Mouse (Mus musculus): ENCODE results near the gene Cdh24. TPM values are rescaled to one million over a fixed set of nuclear protein-coding genes. Genes with fewer than 3 reads are reported as not detected.

Gene Cdh24
- polyA plus RNA-seq, 1 experiment from 2014 or later = 4.8 TPM

DNA sequence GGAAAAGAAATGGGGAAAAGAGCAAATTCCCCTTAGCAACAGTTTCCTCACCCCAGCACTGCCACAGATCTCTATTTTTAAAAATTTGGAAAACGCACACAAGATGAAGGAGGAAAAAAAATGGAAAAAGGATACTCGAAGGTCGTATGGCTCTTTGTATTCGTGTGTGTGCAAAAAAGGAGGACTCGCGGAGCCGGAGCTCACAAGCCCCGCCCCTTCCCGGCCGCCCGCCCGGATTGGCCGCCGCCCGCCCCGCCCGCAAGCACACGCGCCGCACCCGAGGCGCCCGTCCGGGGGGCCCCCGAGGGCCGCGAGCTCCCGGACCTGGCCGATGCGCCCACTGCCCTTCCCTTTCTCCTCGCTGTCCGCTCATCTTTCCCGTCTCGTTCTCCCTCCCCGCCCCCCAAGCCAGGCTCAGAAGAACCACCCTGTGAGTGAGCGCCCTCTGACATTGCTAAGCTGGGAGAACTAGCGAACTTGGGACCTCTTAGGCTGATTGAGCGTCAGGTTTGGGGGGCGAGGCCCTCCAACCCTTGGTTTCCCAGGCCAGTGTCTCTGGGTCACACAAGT lies 35.3 kb downstream of the Cdh24 start, which contains the start of gene 4931414P19Rik:
4931414P19Rik (minus strand) TSS at position 242 of the 570 bp plus-strand sequence.
- peak; percentile 87 for DNase-seq (ENCODE audit: low spot score)
- Histone ChIP-seq H3K36me3 (ENCODE audit: control insufficient read depth, insufficient read depth, low read length) (no peaks in the 10 kb centered on the region), H3K4me1 (ENCODE audit: control insufficient read depth, insufficient read depth, low read length) (0 out of 2 replicates have a peak, but pooled peaks cover 9% of the 10 kb centered on the region), H3K4me2 (ENCODE audit: low read length) (peak within 1 kb of the TSS; percentile 53), H3K4me3 (ENCODE audit: low read depth, low read length) (peak within 1 kb of the TSS; percentile 40), H3K9ac (ENCODE audit: low read length) (peak within 1 kb of the TSS; percentile 59), H3K27ac (ENCODE audit: low read depth, low read length) (peak within 1 kb of the TSS; percentile 31; the same call in 1 of the 2 replicates), H3K27me3 (replicated peaks; ENCODE audit: control insufficient read depth, insufficient read depth, low read length) (no peaks in the 10 kb centered on the region), H3K9me3 (replicated peaks; ENCODE audit: control insufficient read depth, low read length) (no peaks in the 10 kb centered on the region)
- ATAC-seq = peak; percentile 38
- WGBS = 1% methylated on average over 22 of the region's 39 CpGs

DNA sequence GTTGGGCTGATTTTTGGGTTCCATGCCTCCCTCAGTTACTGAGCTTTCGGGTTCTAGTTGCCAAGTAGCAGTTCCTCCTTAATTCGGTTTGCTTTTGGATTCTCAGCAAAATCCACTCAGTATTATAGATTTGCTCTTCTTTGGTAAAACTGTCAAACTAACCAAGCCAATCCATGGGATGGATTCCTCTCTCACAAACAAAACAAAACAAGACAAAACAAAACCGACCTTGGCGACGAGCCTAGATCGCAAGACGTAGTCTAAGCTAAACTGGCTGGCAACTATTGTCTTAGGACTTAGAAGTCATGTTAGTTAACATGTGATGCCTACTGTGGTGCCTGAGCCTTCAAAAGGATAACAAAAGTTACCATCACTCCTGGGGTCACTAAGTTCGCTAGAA lies 37.5 kb downstream of the Cdh24 start:
- H3K36me3 ChIP-seq (ENCODE audit: control insufficient read depth, insufficient read depth, low read length) = no peaks in the 10 kb centered on the region
- H3K4me1 ChIP-seq (ENCODE audit: control insufficient read depth, insufficient read depth, low read length) = 0 out of 2 replicates have a peak, but pooled peaks cover 9% of the 10 kb centered on the region
- no peaks in the 10 kb centered on the region for H3K9me3 ChIP-seq (replicated peaks; ENCODE audit: control insufficient read depth, low read length)
- no peaks in the 10 kb centered on the region for H3K27me3 ChIP-seq (replicated peaks; ENCODE audit: control insufficient read depth, insufficient read depth, low read length)
- peak overlapping the region; percentile 76; the same call in 1 of the 2 replicates for H3K27ac ChIP-seq (ENCODE audit: low read depth, low read length)
- H3K4me2 ChIP-seq (ENCODE audit: low read length) = peak overlapping the region; percentile 43
- DNase-seq (ENCODE audit: low spot score) (no peak), ATAC-seq (no peak)
- 81% methylated on average over 8 of the region's 8 CpGs for WGBS
- H3K4me3 ChIP-seq (ENCODE audit: low read depth, low read length) = peak overlapping the region; percentile 51
- no peak overlapping the region; the same call in 1 of the 2 replicates for H3K9ac ChIP-seq (ENCODE audit: low read length)

DNA sequence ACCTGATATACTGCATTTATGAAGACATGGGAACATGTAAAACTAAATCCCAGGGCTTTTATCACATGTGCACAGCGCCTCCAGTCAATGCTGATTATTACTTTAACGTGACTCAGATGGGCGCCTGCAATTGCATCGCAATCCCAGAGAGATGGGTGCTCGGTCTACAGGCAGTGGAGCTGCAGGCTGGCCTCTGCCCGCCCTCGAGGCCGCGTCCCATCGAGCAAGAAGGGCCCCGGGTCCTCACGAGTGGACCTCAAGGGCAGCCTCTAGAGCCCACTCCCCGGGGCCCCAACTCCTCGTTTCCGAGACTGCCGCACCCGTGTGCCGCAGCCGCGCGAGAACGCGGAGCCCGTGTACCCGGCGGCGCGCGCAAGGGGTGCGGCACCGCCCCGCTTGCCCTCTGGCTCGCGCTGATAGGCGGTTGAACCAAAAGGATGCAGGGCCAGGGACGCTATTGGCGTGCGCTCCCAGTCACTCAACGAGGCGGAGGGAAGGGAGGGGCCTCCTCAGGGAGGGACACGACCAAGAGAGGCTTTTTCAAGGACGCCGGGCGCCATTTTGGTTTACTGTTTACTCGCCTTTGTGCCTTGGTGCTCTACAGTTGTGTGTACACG lies 38.0 kb downstream of the Cdh24 start:
- under 1% methylated on average over 46 of the region's 46 CpGs for WGBS
- ATAC-seq = peak; percentile 99
- peak; percentile 99 for DNase-seq (ENCODE audit: low spot score)

DNA sequence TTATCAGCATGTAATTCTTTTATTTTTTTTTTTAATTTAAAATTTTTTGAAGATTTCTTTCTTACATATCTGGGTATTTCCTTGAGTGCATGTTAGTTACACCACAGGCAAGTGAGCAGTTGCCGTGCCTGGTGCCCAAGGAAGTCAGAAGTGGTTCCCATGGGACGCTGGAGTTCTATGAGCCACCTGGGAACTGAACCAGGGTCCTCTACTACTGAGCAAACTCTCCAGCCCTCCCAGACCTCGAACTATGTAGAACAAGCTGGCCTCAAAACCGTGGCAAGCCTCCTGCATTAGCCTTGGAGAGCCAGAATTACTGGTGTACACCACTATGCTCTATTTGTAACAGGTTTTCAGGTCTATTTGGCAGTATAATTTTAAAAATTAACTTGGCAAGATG lies 38.6 kb downstream of the Cdh24 start:
- peak overlapping the region; percentile 43 for H3K4me2 ChIP-seq (ENCODE audit: low read length)
- peak overlapping the region; percentile 51 for H3K4me3 ChIP-seq (ENCODE audit: low read depth, low read length)
- no peak for DNase-seq (ENCODE audit: low spot score)
- H3K27ac ChIP-seq (ENCODE audit: low read depth, low read length) = peak overlapping the region; percentile 92; the same call in 1 of the 2 replicates
- H3K36me3 ChIP-seq (ENCODE audit: control insufficient read depth, insufficient read depth, low read length) = no peaks in the 10 kb centered on the region
- H3K9me3 ChIP-seq (replicated peaks; ENCODE audit: control insufficient read depth, low read length) = no peaks in the 10 kb centered on the region
- H3K27me3 ChIP-seq (replicated peaks; ENCODE audit: control insufficient read depth, insufficient read depth, low read length) = no peaks in the 10 kb centered on the region
- 0 out of 2 replicates have a peak, but pooled peaks cover 9% of the 10 kb centered on the region for H3K4me1 ChIP-seq (ENCODE audit: control insufficient read depth, insufficient read depth, low read length)
- peak overlapping the region; percentile 73 for H3K9ac ChIP-seq (ENCODE audit: low read length)
- peak; percentile 18 for ATAC-seq
- 47% methylated on average over 4 of the region's 4 CpGs for WGBS

More for the DNA sequence above, 38.0 kb downstream of the Cdh24 start:
- Histone ChIP-seq H3K27ac (ENCODE audit: low read depth, low read length) (peak overlapping the region; percentile 92), H3K4me3 (ENCODE audit: low read depth, low read length) (peak overlapping the region; percentile 51), H3K27me3 (replicated peaks; ENCODE audit: control insufficient read depth, insufficient read depth, low read length) (no peaks in the 10 kb centered on the region), H3K9ac (ENCODE audit: low read length) (peak overlapping the region; percentile 73), H3K4me1 (ENCODE audit: control insufficient read depth, insufficient read depth, low read length) (0 out of 2 replicates have a peak, but pooled peaks cover 9% of the 10 kb centered on the region), H3K9me3 (replicated peaks; ENCODE audit: control insufficient read depth, low read length) (no peaks in the 10 kb centered on the region), H3K4me2 (ENCODE audit: low read length) (peak overlapping the region; percentile 43), H3K36me3 (ENCODE audit: control insufficient read depth, insufficient read depth, low read length) (no peaks in the 10 kb centered on the region)

GRCm38 (mm10) chr14:54601601-54602000 lies 39.6 kb downstream of the Cdh24 start:
- DNase-seq (ENCODE audit: low spot score) = no peak
- no peak overlapping the region for H3K4me2 ChIP-seq (ENCODE audit: low read length)
- H3K36me3 ChIP-seq (ENCODE audit: control insufficient read depth, insufficient read depth, low read length) = no peaks in the 10 kb centered on the region
- no peak overlapping the region for H3K27ac ChIP-seq (ENCODE audit: low read depth, low read length)
- ATAC-seq = no peak
- H3K27me3 ChIP-seq (replicated peaks; ENCODE audit: control insufficient read depth, insufficient read depth, low read length) = no peaks in the 10 kb centered on the region
- H3K4me1 ChIP-seq (ENCODE audit: control insufficient read depth, insufficient read depth, low read length) = 0 out of 2 replicates have a peak, but pooled peaks cover 9% of the 10 kb centered on the region
- no peak overlapping the region for H3K4me3 ChIP-seq (ENCODE audit: low read depth, low read length)
- no peaks in the 10 kb centered on the region for H3K9me3 ChIP-seq (replicated peaks; ENCODE audit: control insufficient read depth, low read length)
- H3K9ac ChIP-seq (ENCODE audit: low read length) = no peak overlapping the region
- 72% methylated on average over 2 of the region's 2 CpGs for WGBS

DNA sequence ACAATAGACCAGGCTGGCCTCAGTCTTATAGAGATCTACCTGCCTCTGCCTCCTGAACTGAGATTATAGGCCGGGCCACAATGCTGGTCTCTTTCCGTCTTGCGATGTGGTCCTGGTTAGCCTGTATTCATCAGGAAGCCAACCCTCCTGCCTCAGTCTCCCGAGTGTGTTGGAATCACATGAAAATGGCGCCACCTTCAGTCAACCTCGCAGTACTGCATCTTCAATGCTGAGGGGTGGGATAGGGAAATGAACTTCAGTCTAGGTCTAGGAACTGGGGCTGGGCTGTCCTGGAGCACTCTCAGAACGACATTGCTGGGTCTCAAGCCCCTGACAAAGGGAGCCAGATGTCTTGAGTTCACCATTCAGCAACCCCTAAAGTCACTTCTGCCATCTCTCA lies 44.1 kb downstream of the Cdh24 start:
- no peak overlapping the region for H3K27ac ChIP-seq (ENCODE audit: low read depth, low read length)
- 84% methylated on average over 7 of the region's 7 CpGs for WGBS

GRCm38 (mm10) chr14:54594631-54595414 lies 46.3 kb downstream of the Cdh24 start:
- Histone ChIP-seq H3K4me1 (ENCODE audit: control insufficient read depth, insufficient read depth, low read length) (no peaks in the 10 kb centered on the region), H3K4me3 (ENCODE audit: low read depth, low read length) (no peak overlapping the region), H3K9me3 (replicated peaks; ENCODE audit: control insufficient read depth, low read length) (no peaks in the 10 kb centered on the region), H3K27ac (ENCODE audit: low read depth, low read length) (no peak overlapping the region), H3K9ac (ENCODE audit: low read length) (no peak overlapping the region), H3K36me3 (ENCODE audit: control insufficient read depth, insufficient read depth, low read length) (peaks cover 14% of the 10 kb centered on the region; the same call in 1 of the 2 replicates), H3K4me2 (ENCODE audit: low read length) (no peak overlapping the region), H3K27me3 (replicated peaks; ENCODE audit: control insufficient read depth, insufficient read depth, low read length) (no peaks in the 10 kb centered on the region)
- ATAC-seq (no peak), DNase-seq (ENCODE audit: low spot score) (peak; percentile 43)
- 75% methylated on average over 28 of the region's 28 CpGs for WGBS

More for the DNA sequence above, 44.1 kb downstream of the Cdh24 start:
- Histone ChIP-seq H3K9ac (ENCODE audit: low read length) (no peak overlapping the region), H3K4me1 (ENCODE audit: control insufficient read depth, insufficient read depth, low read length) (no peaks in the 10 kb centered on the region), H3K9me3 (replicated peaks; ENCODE audit: control insufficient read depth, low read length) (no peaks in the 10 kb centered on the region), H3K36me3 (ENCODE audit: control insufficient read depth, insufficient read depth, low read length) (0 out of 2 replicates have a peak, but pooled peaks cover 11% of the 10 kb centered on the region), H3K4me2 (ENCODE audit: low read length) (no peak overlapping the region), H3K27me3 (replicated peaks; ENCODE audit: control insufficient read depth, insufficient read depth, low read length) (no peaks in the 10 kb centered on the region), H3K4me3 (ENCODE audit: low read depth, low read length) (no peak overlapping the region)
- DNase-seq (ENCODE audit: low spot score) (no peak), ATAC-seq (no peak)

DNA sequence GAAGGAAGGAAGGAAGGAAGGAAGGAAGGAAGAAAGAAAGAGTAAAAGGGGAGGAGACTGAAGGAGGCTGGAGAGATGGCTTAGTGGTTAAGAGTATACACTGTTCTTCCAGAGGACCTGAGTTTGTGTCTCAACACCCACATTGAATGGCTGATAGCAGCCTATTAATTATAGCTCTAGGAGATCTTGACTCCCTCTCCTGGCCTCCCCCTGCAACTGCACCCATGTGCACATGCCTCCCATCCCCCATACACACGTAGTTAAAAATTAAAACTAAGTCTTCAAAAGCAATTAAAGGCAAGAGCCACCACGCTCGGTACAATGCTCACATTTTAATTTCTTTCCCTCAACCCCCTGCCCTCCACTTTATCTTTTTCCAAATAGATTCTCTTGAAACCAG lies 47.1 kb downstream of the Cdh24 start:
- no peak overlapping the region for H3K27ac ChIP-seq (ENCODE audit: low read depth, low read length)
- H3K4me1 ChIP-seq (ENCODE audit: control insufficient read depth, insufficient read depth, low read length) = no peaks in the 10 kb centered on the region
- peaks cover 14% of the 10 kb centered on the region; the same call in 1 of the 2 replicates for H3K36me3 ChIP-seq (ENCODE audit: control insufficient read depth, insufficient read depth, low read length)
- DNase-seq (ENCODE audit: low spot score) = no peak
- 86% methylated on average over 3 of the region's 3 CpGs for WGBS
- ATAC-seq = no peak
- no peak overlapping the region for H3K4me3 ChIP-seq (ENCODE audit: low read depth, low read length)
- H3K9ac ChIP-seq (ENCODE audit: low read length) = no peak overlapping the region
- no peak overlapping the region for H3K4me2 ChIP-seq (ENCODE audit: low read length)
- no peaks in the 10 kb centered on the region for H3K27me3 ChIP-seq (replicated peaks; ENCODE audit: control insufficient read depth, insufficient read depth, low read length)
- H3K9me3 ChIP-seq (replicated peaks; ENCODE audit: control insufficient read depth, low read length) = no peaks in the 10 kb centered on the region

Measured in forebrain, embryonic 14.5 days (tissue).